Mouse (Mus musculus) brain, embryonic 18.5 days (tissue): ENCODE results near the gene Chsy1.

Source experiments
- DNase-seq: peaks from one replicate; pipeline ENCODE4 v3.0.0-alpha.2; 2012; ENCODE audit warnings: low read depth, low spot score

Chsy1 gene

GRCm38 (mm10) chr7:66209920-66210319, 100.6 kb downstream of the Chsy1 start:
- DNase-seq: no peak

GRCm38 (mm10) chr7:66212887-66213286, 103.6 kb downstream of the Chsy1 start:
- DNase-seq: no peak

- DNase-seq: no peak
Observed at GRCm38 (mm10) chr7:66214477-66214876, 105.2 kb downstream of the Chsy1 start.

- no peak for DNase-seq
Observed at GRCm38 (mm10) chr7:66215911-66216310, 106.6 kb downstream of the Chsy1 start.

GRCm38 (mm10) chr7:66217011-66217410, 107.7 kb downstream of the Chsy1 start:
- DNase-seq: no peak

- DNase-seq: no peak
Observed at GRCm38 (mm10) chr7:66217531-66218094, 108.3 kb downstream of the Chsy1 start.

- no peak for DNase-seq
Observed at GRCm38 (mm10) chr7:66218193-66219014, 109.1 kb downstream of the Chsy1 start.

GRCm38 (mm10) chr7:66219028-66219793, 109.9 kb downstream of the Chsy1 start:
- no peak for DNase-seq

- DNase-seq: no peak
Observed at GRCm38 (mm10) chr7:66219794-66220227, 110.5 kb downstream of the Chsy1 start.

GRCm38 (mm10) chr7:66222621-66223091, 113.3 kb downstream of the Chsy1 start:
- DNase-seq: no peak
